Mouse (Mus musculus): Measurements from ENCODE around the gene Olfr345. TPM values are rescaled to one million over a fixed set of nuclear protein-coding genes. Genes with fewer than 3 reads are reported as not detected.

The Olfr345 gene
- not detected in 2 replicates for polyA plus RNA-seq (2015; fragmentation: Nextera tagmentation; extraction: Ambion mirVana)

DNA sequence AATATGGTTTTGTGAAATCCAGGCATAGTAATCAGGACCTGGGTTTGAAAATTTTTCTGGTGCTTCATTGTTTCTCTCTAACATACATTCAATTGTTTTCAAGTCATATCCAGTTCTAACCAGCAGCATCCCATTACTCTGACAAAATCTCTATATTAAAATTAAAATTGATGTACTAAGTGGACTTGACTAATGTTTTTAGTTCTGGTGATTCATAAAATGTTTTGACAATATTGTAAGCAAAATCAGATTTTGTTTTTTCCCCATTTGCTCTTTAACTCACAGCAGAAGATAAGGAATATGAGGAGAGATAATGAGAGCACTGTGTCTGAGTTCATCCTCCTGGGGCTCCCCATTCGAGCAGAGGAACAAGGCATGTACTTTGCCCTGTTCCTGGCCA lies at the start of gene Olfr345:
Olfr345 (plus strand) TSS at position 301 of the 400 bp plus-strand sequence.
- 63% methylated on average over 1 of the region's 1 CpGs for WGBS
- ATAC-seq (replicated peaks) = no peak

DNA sequence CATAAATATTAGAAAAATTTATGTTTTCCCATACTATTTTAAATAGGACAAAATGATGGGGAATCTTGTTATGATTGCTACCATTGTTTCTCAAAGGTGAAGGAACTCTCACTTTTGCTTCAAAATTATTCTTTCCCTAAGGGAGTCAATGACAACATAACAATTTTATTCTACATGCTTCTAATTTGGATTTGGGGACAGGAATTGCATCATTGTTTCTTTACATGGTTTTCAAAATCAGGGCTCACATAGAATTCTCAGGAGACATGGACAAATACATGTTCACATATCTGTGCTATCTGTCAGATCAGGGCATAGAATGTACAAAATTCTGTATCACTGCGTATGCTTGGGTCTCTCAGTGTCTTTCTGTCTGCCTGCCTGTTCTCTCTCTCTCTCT lies 45.6 kb downstream of the Olfr345 start, which contains the start of gene Olfr346:
Olfr346 (plus strand) TSS at position 301 of the 400 bp plus-strand sequence.
- H3K36me3 ChIP-seq (replicated peaks) = no peaks in the 10 kb centered on the region
- no peak within 1 kb of the TSS for H3K27ac ChIP-seq
- no peak for ATAC-seq (replicated peaks)
- no peaks in the 10 kb centered on the region for H3K4me1 ChIP-seq
- H3K9ac ChIP-seq = no peak within 1 kb of the TSS
- H3K27me3 ChIP-seq (replicated peaks) = no peaks in the 10 kb centered on the region
- peaks cover 10% of the 10 kb centered on the region for H3K9me3 ChIP-seq
- WGBS = 87% methylated on average over 1 of the region's 1 CpGs
- H3K4me2 ChIP-seq = no peak within 1 kb of the TSS
- H3K4me3 ChIP-seq = no peak within 1 kb of the TSS

More for the DNA sequence above, at the start of gene Olfr345:
- Histone ChIP-seq H3K9me3 (no peaks in the 10 kb centered on the region), H3K4me3 (no peak within 1 kb of the TSS), H3K4me2 (no peak within 1 kb of the TSS), H3K27me3 (replicated peaks) (no peaks in the 10 kb centered on the region), H3K4me1 (no peaks in the 10 kb centered on the region), H3K9ac (no peak within 1 kb of the TSS), H3K36me3 (replicated peaks) (no peaks in the 10 kb centered on the region), H3K27ac (no peak within 1 kb of the TSS)

Other genes with a start within 250 kb of the Olfr345 start
- not detected in 2 replicates for gene Olfr339, start 221.1 kb upstream of the Olfr345 start, polyA plus RNA-seq (2015; fragmentation: Nextera tagmentation; extraction: Ambion mirVana)
- not detected in 2 replicates for gene Olfr340, start 187.5 kb upstream of the Olfr345 start, polyA plus RNA-seq (2015; fragmentation: Nextera tagmentation; extraction: Ambion mirVana)
- gene Olfr341, start 157.6 kb upstream of the Olfr345 start, polyA plus RNA-seq (2015; fragmentation: Nextera tagmentation; extraction: Ambion mirVana) = not detected in 2 replicates
- gene Olfr342, start 115.0 kb upstream of the Olfr345 start, polyA plus RNA-seq (2015; fragmentation: Nextera tagmentation; extraction: Ambion mirVana) = not detected in 2 replicates
- not detected in 2 replicates for gene Olfr344, start 73.4 kb upstream of the Olfr345 start, polyA plus RNA-seq (2015; fragmentation: Nextera tagmentation; extraction: Ambion mirVana)
- gene Olfr346, start 45.7 kb downstream of the Olfr345 start, polyA plus RNA-seq (2015; fragmentation: Nextera tagmentation; extraction: Ambion mirVana) = not detected in 2 replicates
- not detected in 2 replicates for gene Olfr347, start 91.9 kb downstream of the Olfr345 start, polyA plus RNA-seq (2015; fragmentation: Nextera tagmentation; extraction: Ambion mirVana)
- not detected in 2 replicates for gene Olfr348, start 144.2 kb downstream of the Olfr345 start, polyA plus RNA-seq (2015; fragmentation: Nextera tagmentation; extraction: Ambion mirVana)
- not detected in 2 replicates for gene Olfr50, start 150.5 kb downstream of the Olfr345 start, polyA plus RNA-seq (2015; fragmentation: Nextera tagmentation; extraction: Ambion mirVana)
- gene Olfr3, start 177.0 kb downstream of the Olfr345 start, polyA plus RNA-seq (2015; fragmentation: Nextera tagmentation; extraction: Ambion mirVana) = not detected in 2 replicates
- not detected in 2 replicates for gene Olfr350, start 206.3 kb downstream of the Olfr345 start, polyA plus RNA-seq (2015; fragmentation: Nextera tagmentation; extraction: Ambion mirVana)
- not detected in 2 replicates for gene Olfr351, start 222.6 kb downstream of the Olfr345 start, polyA plus RNA-seq (2015; fragmentation: Nextera tagmentation; extraction: Ambion mirVana)
- gene Olfr352, start 228.4 kb downstream of the Olfr345 start, polyA plus RNA-seq (2015; fragmentation: Nextera tagmentation; extraction: Ambion mirVana) = not detected in 2 replicates

Measured in midbrain, embryonic 15.5 days (tissue).